Comparison of ENCODE assay signal across 18 mouse cellular contexts in genomic region chr6:140456393-140457163, GRCm38 (mm10). TPM values are rescaled to one million over a fixed set of nuclear protein-coding genes. Genes with fewer than 3 reads are reported as not detected.
DNase-seq lines count a peak whose midpoint lies in the region; ATAC-seq and TF ChIP-seq lines count a peak whose summit lies in the region.
"Had no signal": no experiment of that assay in that cellular context is flagged by ENCODE, and none has a peak within 500 bp of the region (broad histone marks: within the 10 kb centered on the region; RNA-seq: fewer than 3 reads in every experiment).

No protein-coding gene starts in this region.

- H3K9me3 ChIP-seq in midbrain, embryonic 11.5 days (ENCODE audit: control insufficient read depth, low read length): no peaks in the 10 kb centered on the region
- no peaks in the 10 kb centered on the region for H3K9me3 ChIP-seq in midbrain, embryonic 16.5 days (replicated peaks; ENCODE audit: control insufficient read depth, low read length, poor library complexity, severe bottlenecking)
- H3K9me3 ChIP-seq in hindbrain, embryonic 16.5 days (ENCODE audit: control insufficient read depth, low read length): no peaks in the 10 kb centered on the region
- no peaks in the 10 kb centered on the region for H3K9me3 ChIP-seq in stomach, postnatal 0 days (ENCODE audit: control insufficient read depth, low read length)
- H3K9me3 ChIP-seq: heart, embryonic 13.5 days; stomach, embryonic 15.5 days had no signal

- H3K36me3 ChIP-seq in midbrain, embryonic 11.5 days (ENCODE audit: control insufficient read depth, insufficient read depth, low read length): peaks cover 6% of the 10 kb centered on the region; the same call in 1 of the 2 replicates
- H3K36me3 ChIP-seq in midbrain, embryonic 16.5 days (ENCODE audit: control insufficient read depth, insufficient read depth, low read length): no peaks in the 10 kb centered on the region; the same call in 1 of the 2 replicates
- H3K36me3 ChIP-seq in hindbrain, embryonic 16.5 days (ENCODE audit: control insufficient read depth, insufficient read depth, low read length): peaks cover 2% of the 10 kb centered on the region; the same call in 1 of the 2 replicates
- H3K36me3 ChIP-seq in stomach, postnatal 0 days (ENCODE audit: control insufficient read depth, insufficient read depth, low read length): no peaks in the 10 kb centered on the region

- no peak for TF ChIP-seq CTCF in stomach, postnatal 0 days (IDR thresholded peaks at IDR 0.05; ENCODE audit: low read depth)

- H3K27ac ChIP-seq in midbrain, embryonic 11.5 days (ENCODE audit: low read depth, low read length): no peak overlapping the region
- no peak overlapping the region for H3K27ac ChIP-seq in midbrain, embryonic 16.5 days (ENCODE audit: low read length)
- H3K27ac ChIP-seq in hindbrain, embryonic 16.5 days (ENCODE audit: low read depth, low read length): no peak overlapping the region
- H3K27ac ChIP-seq in stomach, postnatal 0 days (replicated peaks): no peak overlapping the region
- H3K27ac ChIP-seq: heart, embryonic 13.5 days; liver, embryonic 14.5 days; stomach, embryonic 15.5 days had no signal

- no peaks in the 10 kb centered on the region for H3K4me1 ChIP-seq in midbrain, embryonic 11.5 days (ENCODE audit: control insufficient read depth, insufficient read depth, low read length)
- 0 out of 2 replicates have a peak, but pooled peaks cover 2% of the 10 kb centered on the region for H3K4me1 ChIP-seq in midbrain, embryonic 16.5 days (ENCODE audit: control insufficient read depth, insufficient read depth, low read length)
- H3K4me1 ChIP-seq in hindbrain, embryonic 16.5 days (ENCODE audit: control insufficient read depth, insufficient read depth, low read depth, low read length): peaks cover 4% of the 10 kb centered on the region
- H3K4me1 ChIP-seq in stomach, postnatal 0 days (replicated peaks; ENCODE audit: control insufficient read depth, insufficient read depth): no peaks in the 10 kb centered on the region
- H3K4me1 ChIP-seq: stomach, embryonic 15.5 days had no signal

- no peaks in the 10 kb centered on the region for H3K27me3 ChIP-seq in midbrain, embryonic 11.5 days (ENCODE audit: control insufficient read depth, insufficient read depth, low read length)
- no peaks in the 10 kb centered on the region for H3K27me3 ChIP-seq in midbrain, embryonic 16.5 days (ENCODE audit: control insufficient read depth, insufficient read depth, low read depth, low read length)
- H3K27me3 ChIP-seq in hindbrain, embryonic 16.5 days (replicated peaks; ENCODE audit: control insufficient read depth, insufficient read depth, low read length): no peaks in the 10 kb centered on the region
- no peaks in the 10 kb centered on the region for H3K27me3 ChIP-seq in stomach, postnatal 0 days (ENCODE audit: control insufficient read depth, insufficient read depth, low read length)
- H3K27me3 ChIP-seq: heart, embryonic 13.5 days; stomach, embryonic 15.5 days had no signal

- 90% methylated on average over 15 of the region's 15 CpGs for WGBS in midbrain, embryonic 11.5 days
- WGBS in midbrain, embryonic 16.5 days: 86% methylated on average over 15 of the region's 15 CpGs
- 78% methylated on average over 15 of the region's 15 CpGs for WGBS in hindbrain, embryonic 16.5 days
- 77% methylated on average over 15 of the region's 15 CpGs for WGBS in stomach, postnatal 0 days

- DNase-seq in embryo, embryonic 11 days: peak; percentile 18
- no peak for DNase-seq in embryo, embryonic 10 days (ENCODE audit: low spot score)
- no peak for DNase-seq in midbrain, embryonic 11.5 days (ENCODE audit: low spot score, missing footprints)
- no peak for DNase-seq in stomach, postnatal 0 days (ENCODE audit: low spot score)
- no peak for DNase-seq in B cell, adult 2 months
- no peak for DNase-seq in spleen, adult 18-20 months
- DNase-seq: adrenal gland, adult 8-10 months; cerebellum, postnatal 36 days; forebrain, postnatal 0 days; gastrocnemius, postnatal 10 days; kidney, postnatal 14 days; thymus, postnatal 14 days had no signal

- H3K9ac ChIP-seq in midbrain, embryonic 11.5 days (ENCODE audit: low read length): no peak overlapping the region
- H3K9ac ChIP-seq in midbrain, embryonic 16.5 days (ENCODE audit: low read depth, low read length): no peak overlapping the region
- H3K9ac ChIP-seq in hindbrain, embryonic 16.5 days (ENCODE audit: low read depth, low read length): no peak overlapping the region
- no peak overlapping the region for H3K9ac ChIP-seq in stomach, postnatal 0 days (ENCODE audit: low read length)
- H3K9ac ChIP-seq: forebrain, postnatal 0 days; heart, embryonic 13.5 days; liver, embryonic 14.5 days; stomach, embryonic 15.5 days had no signal

- H3K4me2 ChIP-seq in midbrain, embryonic 11.5 days: no peak overlapping the region
- no peak overlapping the region for H3K4me2 ChIP-seq in midbrain, embryonic 16.5 days (ENCODE audit: low read length)
- H3K4me2 ChIP-seq in hindbrain, embryonic 16.5 days (ENCODE audit: low read length): no peak overlapping the region
- no peak overlapping the region for H3K4me2 ChIP-seq in stomach, postnatal 0 days (replicated peaks; ENCODE audit: low read depth)
- H3K4me2 ChIP-seq: heart, embryonic 13.5 days; stomach, embryonic 15.5 days had no signal

- no peak for TF ChIP-seq EP300 in stomach, postnatal 0 days (optimal IDR thresholded peaks at IDR 0.05)

- H3K4me3 ChIP-seq in midbrain, embryonic 11.5 days (ENCODE audit: low read depth, low read length): no peak overlapping the region
- H3K4me3 ChIP-seq in midbrain, embryonic 16.5 days (ENCODE audit: low read depth, low read length): no peak overlapping the region
- H3K4me3 ChIP-seq in hindbrain, embryonic 16.5 days (ENCODE audit: low read length): no peak overlapping the region
- H3K4me3 ChIP-seq in stomach, postnatal 0 days (ENCODE audit: low read depth, low read length): no peak overlapping the region
- H3K4me3 ChIP-seq: erythroblast, embryonic 14.5 days; heart, embryonic 13.5 days; stomach, embryonic 15.5 days had no signal

- ATAC-seq in midbrain, embryonic 11.5 days (ENCODE audit: low FRiP score): peak; percentile 61; the same call in 1 of the 2 replicates
- no peak for ATAC-seq in midbrain, embryonic 16.5 days
- ATAC-seq in hindbrain, embryonic 16.5 days: peak; percentile 76
- ATAC-seq in stomach, postnatal 0 days (ENCODE audit: low FRiP score, low TSS enrichment): peak; percentile 78
- ATAC-seq: forebrain, postnatal 0 days had no signal

RNA-seq across cellular contexts. Expression of gene Plekha5, which starts 32.7 kb away (rescaled TPM):
- 56.9 and 57.2 TPM in 2 replicates for polyA plus RNA-seq in midbrain, embryonic 11.5 days (2014; fragmentation: Nextera tagmentation; extraction: Ambion mirVana)
- polyA plus RNA-seq in midbrain, embryonic 16.5 days (2015; fragmentation: Nextera tagmentation; extraction: Ambion mirVana): 33.5 and 38.3 TPM in 2 replicates
- polyA plus RNA-seq in hindbrain, embryonic 16.5 days (2015; fragmentation: Nextera tagmentation; extraction: Ambion mirVana): 31.2 and 34.9 TPM in 2 replicates
- 23.1 and 24.2 TPM in 2 replicates for polyA plus RNA-seq in stomach, postnatal 0 days (2015; fragmentation: Nextera tagmentation; extraction: Ambion mirVana)
